Mouse (Mus musculus) E14TG2a.4 (cell line): ENCODE results near the gene Cd33.

Source experiments
- H3K27me3 ChIP-seq: 2 replicates; pipeline ENCODE4 v1.6.1; 2014; ENCODE audit warnings: low read length, control low read depth; ENCODE audit not compliant: insufficient read depth
- H3K36me3 ChIP-seq: 2 replicates; pipeline ENCODE4 v1.6.1; 2014; ENCODE audit warnings: low read length, control low read depth; ENCODE audit not compliant: insufficient read depth
- H3K4me1 ChIP-seq: replicated peaks from 2 replicates; pipeline ENCODE4 v1.6.1; 2014; ENCODE audit warnings: low read depth, low read length, control low read depth
- H3K4me3 ChIP-seq: replicated peaks from 2 replicates; pipeline ENCODE4 v1.5.1; 2014; ENCODE audit warnings: mild to moderate bottlenecking, low read length
- H3K9me3 ChIP-seq: 2 replicates; pipeline ENCODE4 v1.6.1; 2014; ENCODE audit warnings: low read length, control low read depth
- CTCF ChIP-seq: conservative IDR thresholded peaks from 2 replicates; pipeline ENCODE4 v1.5.1; 2014; ENCODE audit warnings: low read length
- NANOG ChIP-seq: IDR thresholded peaks from 2 replicates; pipeline ENCODE4 v1.6.1; 2014; ENCODE audit warnings: borderline replicate concordance, low read length, mixed read lengths
- POU5F1 ChIP-seq: IDR thresholded peaks from 2 replicates; pipeline ENCODE4 v1.6.1; 2014; ENCODE audit warnings: low read length, borderline replicate concordance

Gene Cd33

GRCm38 (mm10) chr7:43544225-43544977 is at the start of gene Cd33:
Gene Cd33, minus strand, starts transcription at chr7:43544428.
- H3K9me3 ChIP-seq = no peaks in the 10 kb centered on the region

GRCm38 (mm10) chr7:43584790-43585189 is 40.6 kb upstream of the Cd33 start:
- Histone ChIP-seq H3K27me3 (no peaks in the 10 kb centered on the region), H3K4me1 (peaks cover 25% of the 10 kb centered on the region), H3K9me3 (no peaks in the 10 kb centered on the region), H3K36me3 (peaks cover 61% of the 10 kb centered on the region), H3K4me3 (no peak overlapping the region)
- TF ChIP-seq CTCF (peak; percentile 31), POU5F1 (no peak)

More at GRCm38 (mm10) chr7:43544225-43544977, at the start of gene Cd33:
- TF ChIP-seq POU5F1 (no peak), NANOG (no peak), CTCF (no peak)
- Histone ChIP-seq H3K4me3 (no peak within 1 kb of the TSS), H3K4me1 (peaks cover 32% of the 10 kb centered on the region), H3K36me3 (no peaks in the 10 kb centered on the region), H3K27me3 (peaks cover 3% of the 10 kb centered on the region; the same call in 1 of the 2 replicates)

- H3K36me3 ChIP-seq = peaks cover 18% of the 10 kb centered on the region
- no peak for TF ChIP-seq CTCF
- no peak for TF ChIP-seq POU5F1
- TF ChIP-seq NANOG = no peak
- H3K4me1 ChIP-seq = peaks cover 25% of the 10 kb centered on the region
- peak overlapping the region; percentile 90 for H3K4me3 ChIP-seq
- H3K27me3 ChIP-seq = no peaks in the 10 kb centered on the region
- no peaks in the 10 kb centered on the region for H3K9me3 ChIP-seq
Observed at GRCm38 (mm10) chr7:43580526-43580925, 36.3 kb upstream of the Cd33 start.

GRCm38 (mm10) chr7:43579440-43580171 is 35.4 kb upstream of the Cd33 start, which contains the start of gene Zfp719:
Gene Zfp719, plus strand, starts transcription at chr7:43579610.
- peak within 1 kb of the TSS; percentile 90 for H3K4me3 ChIP-seq
- peaks cover 5% of the 10 kb centered on the region for H3K9me3 ChIP-seq
- TF ChIP-seq NANOG (peak; percentile 72; the same call in 1 of the 2 replicates), CTCF (no peak)

GRCm38 (mm10) chr7:43571216-43571615 is 27.0 kb upstream of the Cd33 start:
- Histone ChIP-seq H3K4me1 (no peaks in the 10 kb centered on the region), H3K36me3 (peaks cover 15% of the 10 kb centered on the region), H3K27me3 (no peaks in the 10 kb centered on the region), H3K4me3 (no peak overlapping the region), H3K9me3 (peaks cover 84% of the 10 kb centered on the region)
- TF ChIP-seq NANOG (no peak), CTCF (no peak), POU5F1 (no peak)

More at GRCm38 (mm10) chr7:43579440-43580171, 35.4 kb upstream of the Cd33 start, which contains the start of gene Zfp719:
- Histone ChIP-seq H3K4me1 (peaks cover 25% of the 10 kb centered on the region), H3K36me3 (peaks cover 9% of the 10 kb centered on the region), H3K27me3 (no peaks in the 10 kb centered on the region)

- peaks cover 18% of the 10 kb centered on the region for H3K9me3 ChIP-seq
- peaks cover 8% of the 10 kb centered on the region for H3K36me3 ChIP-seq
- no peaks in the 10 kb centered on the region for H3K27me3 ChIP-seq
- no peak overlapping the region for H3K4me3 ChIP-seq
- TF ChIP-seq NANOG (no peak), POU5F1 (no peak), CTCF (no peak)
- peaks cover 11% of the 10 kb centered on the region for H3K4me1 ChIP-seq
Observed at GRCm38 (mm10) chr7:43563300-43563699, 19.1 kb upstream of the Cd33 start.

- H3K4me3 ChIP-seq = peak overlapping the region; percentile 82
- no peaks in the 10 kb centered on the region for H3K27me3 ChIP-seq
- H3K4me1 ChIP-seq = peaks cover 11% of the 10 kb centered on the region
- no peak for TF ChIP-seq NANOG
- peaks cover 11% of the 10 kb centered on the region for H3K9me3 ChIP-seq
- H3K36me3 ChIP-seq = peaks cover 3% of the 10 kb centered on the region
Observed at GRCm38 (mm10) chr7:43562651-43563070, 18.4 kb upstream of the Cd33 start.

- peak within 1 kb of the TSS; percentile 82 for H3K4me3 ChIP-seq
- H3K27me3 ChIP-seq = no peaks in the 10 kb centered on the region
- peaks cover 6% of the 10 kb centered on the region for H3K9me3 ChIP-seq
- no peaks in the 10 kb centered on the region for H3K36me3 ChIP-seq
- peaks cover 11% of the 10 kb centered on the region for H3K4me1 ChIP-seq
- TF ChIP-seq POU5F1 (no peak), NANOG (peak; percentile 89), CTCF (no peak)
Observed at GRCm38 (mm10) chr7:43562006-43562633, 17.9 kb upstream of the Cd33 start, which contains the start of gene Zfp658. Gene Zfp658, plus strand, starts transcription at chr7:43562256.

GRCm38 (mm10) chr7:43556901-43557300 is 12.7 kb upstream of the Cd33 start:
- H3K36me3 ChIP-seq = no peaks in the 10 kb centered on the region
- TF ChIP-seq CTCF (no peak), NANOG (no peak), POU5F1 (no peak)
- no peaks in the 10 kb centered on the region for H3K4me1 ChIP-seq
- no peaks in the 10 kb centered on the region for H3K27me3 ChIP-seq
- H3K9me3 ChIP-seq = no peaks in the 10 kb centered on the region
- H3K4me3 ChIP-seq = no peak overlapping the region
